Mouse (Mus musculus) stomach, postnatal 0 days (tissue): Measurements from ENCODE around the gene Skap1. TPM values are rescaled to one million over a fixed set of nuclear protein-coding genes. Genes with fewer than 3 reads are reported as not detected.

Experiments used
- ATAC-seq: fragments of 200-750 bp; cut with Nextera tagmentation; 2 replicates; pipeline ENCODE4 v1.8.0; 2017; ENCODE audit not compliant: low FRiP score, low TSS enrichment
- DNase-seq: peaks from one replicate; pipeline ENCODE4 v3.0.0-alpha.2; 2016; ENCODE audit warnings: low spot score
- H3K27ac ChIP-seq: fragments of 300-500 bp; sonication (generic); replicated peaks from 2 replicates; pipeline ENCODE4 v1.5.1; 2014; ENCODE audit warnings: mild to moderate bottlenecking, control low read depth
- H3K27me3 ChIP-seq: fragments of 300-500 bp; sonication (generic); 2 replicates; pipeline ENCODE4 v1.6.1; 2014; ENCODE audit warnings: low read length; ENCODE audit not compliant: control insufficient read depth, insufficient read depth
- H3K36me3 ChIP-seq: fragments of 300-500 bp; sonication (generic); 2 replicates; pipeline ENCODE4 v1.6.1; 2014; ENCODE audit warnings: low read length, mixed read lengths; ENCODE audit not compliant: control insufficient read depth, insufficient read depth
- H3K4me1 ChIP-seq: fragments of 300-500 bp; sonication (generic); replicated peaks from 2 replicates; pipeline ENCODE4 v1.6.1; 2014; ENCODE audit warnings: antibody characterized with exemption; ENCODE audit not compliant: control insufficient read depth, insufficient read depth
- H3K4me2 ChIP-seq: fragments of 300-500 bp; sonication (generic); replicated peaks from 2 replicates; pipeline ENCODE4 v1.6.1; 2014; ENCODE audit warnings: low read depth, mild to moderate bottlenecking, control low read depth, moderate library complexity
- H3K4me3 ChIP-seq: fragments of 300-500 bp; sonication (generic); 2 replicates; pipeline ENCODE4 v1.5.1; 2014; ENCODE audit warnings: low read depth, low read length, control low read depth
- H3K9ac ChIP-seq: fragments of 300-500 bp; sonication (generic); 2 replicates; pipeline ENCODE4 v1.6.1; 2014; ENCODE audit warnings: mild to moderate bottlenecking, low read length, control low read depth, mixed read lengths
- H3K9me3 ChIP-seq: fragments of 300-500 bp; sonication (generic); 2 replicates; pipeline ENCODE4 v1.6.1; 2016; ENCODE audit warnings: low read length; ENCODE audit not compliant: control insufficient read depth
- CTCF ChIP-seq: IDR thresholded peaks from 2 replicates; pipeline ENCODE4 v1.5.1; 2016; ENCODE audit warnings: antibody characterized with exemption, low read depth, mild to moderate bottlenecking, moderate library complexity
- EP300 ChIP-seq: optimal IDR thresholded peaks from 2 replicates; pipeline ENCODE3; 2016; ENCODE audit warnings: antibody characterized with exemption
- WGBS: fragments of 180-500 bp; shearing (Covaris S2); extraction: QIAGEN DNeasy Blood & Tissue Kit; methylation state at CpG from one replicate; pipeline ENCODE4 v1.1.7; 2014; 5-methylcytosine and 5-hydroxymethylcytosine counted together
- polyA plus RNA-seq: library from polyadenylated mRNA; unstranded; fragments of >200 nt; fragmentation: Nextera tagmentation; extraction: Ambion mirVana; gene quantifications from 2 replicates; pipeline ENCODE4 v1.2.1, GENCODE M21; 2015

The Skap1 gene
- polyA plus RNA-seq, 1 experiment from 2014 or later, result 0.56 TPM

GRCm38 (mm10) chr11:96668367-96668766, 204.0 kb downstream of the Skap1 start:
- Histone ChIP-seq H3K4me2 (no peak overlapping the region), H3K36me3 (no peaks in the 10 kb centered on the region), H3K27me3 (no peaks in the 10 kb centered on the region), H3K27ac (no peak overlapping the region), H3K4me3 (no peak overlapping the region), H3K9me3 (no peaks in the 10 kb centered on the region), H3K9ac (no peak overlapping the region), H3K4me1 (0 out of 2 replicates have a peak, but pooled peaks cover under 1% of the 10 kb centered on the region)
- 69% methylated on average over 7 of the region's 7 CpGs for WGBS
- DNase-seq, result no peak
- no peak for TF ChIP-seq CTCF
- no peak for TF ChIP-seq EP300
- no peak for ATAC-seq

DNA sequence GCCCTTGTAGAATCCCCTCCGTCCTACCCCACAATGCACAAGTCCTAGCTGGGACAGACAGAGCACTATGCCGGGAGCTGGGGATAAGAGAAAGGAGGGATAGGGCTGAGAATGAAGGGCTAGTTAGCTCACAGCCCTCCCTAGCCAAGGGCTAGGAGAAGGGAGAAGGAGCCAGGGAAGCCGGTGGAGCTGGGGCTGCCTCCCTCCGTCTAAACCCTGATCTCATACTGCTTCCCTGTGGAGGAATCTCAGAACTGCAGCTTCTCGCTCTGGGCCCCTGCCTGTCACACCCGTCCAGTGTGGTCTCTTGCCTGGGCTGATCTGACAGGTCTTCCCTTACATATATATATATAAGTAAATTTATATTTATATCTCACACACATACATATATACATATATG, 209.4 kb downstream of the Skap1 start:
- Histone ChIP-seq H3K27me3 (no peaks in the 10 kb centered on the region), H3K4me2 (peak overlapping the region; percentile 42), H3K4me3 (0 out of 2 replicates have a peak overlapping the region, but pooled peaks have one; percentile 13), H3K9me3 (no peaks in the 10 kb centered on the region), H3K9ac (0 out of 2 replicates have a peak overlapping the region, but pooled peaks have one; percentile 8), H3K27ac (no peak overlapping the region), H3K36me3 (no peaks in the 10 kb centered on the region), H3K4me1 (0 out of 2 replicates have a peak, but pooled peaks cover 3% of the 10 kb centered on the region)
- 9% methylated on average over 6 of the region's 6 CpGs for WGBS
- TF ChIP-seq CTCF (peak; percentile 81), EP300 (no peak)
- ATAC-seq (peak; percentile 77), DNase-seq (peak; percentile 71)

GRCm38 (mm10) chr11:96674786-96675365, 210.5 kb downstream of the Skap1 start:
- Histone ChIP-seq H3K27me3 (no peaks in the 10 kb centered on the region), H3K4me2 (peak overlapping the region; percentile 31; the same call in 1 of the 2 replicates), H3K9ac (no peak overlapping the region), H3K4me3 (no peak overlapping the region), H3K27ac (no peak overlapping the region), H3K9me3 (no peaks in the 10 kb centered on the region), H3K36me3 (no peaks in the 10 kb centered on the region), H3K4me1 (0 out of 2 replicates have a peak, but pooled peaks cover 3% of the 10 kb centered on the region)
- peak; percentile 68 for DNase-seq
- ATAC-seq, result no peak
- 6% methylated on average over 8 of the region's 8 CpGs for WGBS
- no peak for TF ChIP-seq EP300
- no peak for TF ChIP-seq CTCF

DNA sequence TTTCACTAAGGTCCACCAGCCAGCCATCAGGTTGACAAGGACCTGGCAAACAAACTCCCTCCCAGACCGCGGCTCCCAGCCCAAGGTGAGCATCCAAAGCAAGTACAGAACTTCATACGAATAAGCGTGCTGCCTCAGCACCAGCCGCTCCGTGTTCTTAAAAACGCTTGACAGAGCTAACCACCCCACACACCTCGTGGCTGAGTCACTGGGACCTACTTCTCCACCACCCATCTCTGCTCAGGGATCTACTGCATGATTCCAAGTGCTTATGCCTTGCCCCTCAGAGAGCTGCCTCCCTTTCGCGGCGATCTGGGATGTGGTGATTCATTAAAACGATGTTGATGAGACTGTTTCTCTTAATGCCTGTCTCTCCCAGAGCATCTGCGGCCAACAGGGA, 213.6 kb downstream of the Skap1 start:
- 84% methylated on average over 13 of the region's 13 CpGs for WGBS
- TF ChIP-seq CTCF (no peak), EP300 (no peak)
- DNase-seq (no peak), ATAC-seq (no peak)
- Histone ChIP-seq H3K9ac (no peak overlapping the region), H3K4me1 (0 out of 2 replicates have a peak, but pooled peaks cover 3% of the 10 kb centered on the region), H3K27me3 (no peaks in the 10 kb centered on the region), H3K9me3 (no peaks in the 10 kb centered on the region), H3K4me3 (no peak overlapping the region), H3K36me3 (no peaks in the 10 kb centered on the region), H3K4me2 (no peak overlapping the region), H3K27ac (no peak overlapping the region)

DNA sequence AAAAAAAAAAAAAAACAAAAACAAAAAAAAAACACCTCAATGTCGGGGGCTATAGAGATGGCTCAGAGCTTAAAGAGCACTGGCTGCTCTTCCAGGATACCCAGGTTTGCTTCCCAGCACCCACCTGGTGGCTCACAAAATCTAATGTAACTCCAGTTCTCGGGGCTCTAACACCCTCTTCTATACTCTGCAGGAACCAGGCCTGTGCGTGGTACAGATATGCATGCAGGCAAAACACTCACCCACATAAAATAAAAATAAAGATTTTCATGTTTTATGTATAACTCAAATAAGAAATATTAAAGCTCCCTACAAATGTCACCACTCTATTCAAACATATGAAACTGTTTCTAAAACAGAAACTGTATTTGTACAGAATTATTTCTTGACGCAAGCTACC, 214.6 kb downstream of the Skap1 start:
- Histone ChIP-seq H3K27ac (no peak overlapping the region), H3K36me3 (no peaks in the 10 kb centered on the region), H3K9ac (no peak overlapping the region), H3K4me2 (no peak overlapping the region), H3K4me3 (no peak overlapping the region), H3K9me3 (no peaks in the 10 kb centered on the region), H3K4me1 (no peaks in the 10 kb centered on the region), H3K27me3 (no peaks in the 10 kb centered on the region)
- no peak for TF ChIP-seq CTCF
- no peak for TF ChIP-seq EP300
- DNase-seq, result no peak
- ATAC-seq, result no peak
- WGBS, result 90% methylated on average over 4 of the region's 4 CpGs

- TF ChIP-seq CTCF (peak; percentile 64), EP300 (no peak)
- Histone ChIP-seq H3K9ac (no peak overlapping the region), H3K9me3 (no peaks in the 10 kb centered on the region), H3K4me1 (no peaks in the 10 kb centered on the region), H3K4me2 (no peak overlapping the region), H3K36me3 (no peaks in the 10 kb centered on the region), H3K4me3 (no peak overlapping the region), H3K27me3 (no peaks in the 10 kb centered on the region), H3K27ac (no peak overlapping the region)
- ATAC-seq, result no peak
- DNase-seq, result no peak
- WGBS, result 83% methylated on average over 2 of the region's 2 CpGs
Measured at GRCm38 (mm10) chr11:96685381-96685780, 221.0 kb downstream of the Skap1 start.
